Mouse (Mus musculus) small intestine, adult 2 months (tissue): ENCODE measurements at regions not wholly inside any gene's neighbourhood (a gene's known extent, or its start where the extent isn't known, plus 50 kb on each side); places are given as distances from the start of the nearest gene placed in this dataset.

Experiments
- CTCF ChIP-seq: fragments of 200-500 bp; IDR thresholded peaks from 2 replicates; pipeline ENCODE4 v1.5.1; 2012; ENCODE audit warnings: low read depth, mild to moderate bottlenecking, control low read depth, inconsistent platforms, low read length, moderate library complexity, mixed read lengths; ENCODE audit not compliant: insufficient replicate concordance, insufficient read length; ENCODE audit errors: extremely low read depth
- POLR2A ChIP-seq: fragments of 200-500 bp; IDR thresholded peaks from 2 replicates; pipeline ENCODE4 v1.6.1; 2012; ENCODE audit warnings: low read depth, mild to moderate bottlenecking, control low read depth, inconsistent platforms, low read length, moderate library complexity

DNA sequence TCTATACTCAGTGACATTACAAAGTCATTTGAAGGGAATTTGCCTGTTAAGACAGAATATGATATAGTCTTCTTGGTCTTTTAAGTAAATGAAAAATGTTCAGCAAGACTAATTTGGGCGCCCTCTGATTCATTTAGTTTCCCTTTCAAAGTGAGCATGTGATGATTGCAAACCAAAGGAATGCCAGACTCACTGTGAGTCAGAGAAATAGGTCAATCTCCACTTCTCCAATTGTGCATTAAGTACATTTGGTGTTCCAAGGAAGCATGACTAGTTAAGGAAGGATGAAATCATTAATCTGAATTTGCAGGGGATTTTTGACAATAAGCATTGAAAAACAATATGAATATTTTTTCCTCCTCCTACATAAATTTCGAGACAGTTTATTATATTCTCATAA, 1139.5 kb upstream of the Pcdh20 start:
- TF ChIP-seq POLR2A (no peak), CTCF (no peak)
